Mouse (Mus musculus) cortical plate, adult 2 months (tissue): ENCODE measurements at regions not wholly inside any gene's neighbourhood (a gene's known extent, or its start where the extent isn't known, plus 50 kb on each side); places are given as distances from the start of the nearest gene placed in this dataset.

Experiments used
- CTCF ChIP-seq: fragments of 200-500 bp; IDR thresholded peaks from 2 replicates; pipeline ENCODE4 v1.5.1; 2011; ENCODE audit warnings: mild to moderate bottlenecking, control low read depth, low read length; ENCODE audit not compliant: insufficient read depth; ENCODE audit errors: extremely low read depth
- POLR2A ChIP-seq: fragments of 200-500 bp; IDR thresholded peaks from 2 replicates; pipeline ENCODE4 v1.6.1; 2011; ENCODE audit warnings: mild to moderate bottlenecking, low read length, control low read depth; ENCODE audit not compliant: insufficient read depth; ENCODE audit errors: extremely low read depth

DNA sequence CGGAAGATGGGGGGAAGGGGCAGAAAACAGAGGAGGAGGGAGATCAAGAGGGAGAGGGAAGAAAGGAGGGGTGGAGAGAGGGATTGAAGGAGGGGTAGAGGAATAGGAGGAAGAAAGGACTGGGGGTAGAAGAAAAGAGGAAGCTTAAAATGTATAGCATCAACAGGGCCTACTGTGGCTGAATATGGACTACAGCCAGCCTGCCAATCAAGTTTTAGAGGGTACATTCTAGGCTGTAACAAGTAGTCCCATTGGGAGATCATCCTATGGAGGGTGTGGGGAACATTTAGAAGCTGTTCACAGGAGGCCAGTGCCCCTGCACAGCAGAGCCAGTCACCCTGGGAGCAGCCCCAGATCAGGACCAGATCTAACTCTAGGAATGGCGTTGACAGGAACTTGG, 535.6 kb upstream of the Lrrc6 start:
- TF ChIP-seq CTCF (no peak), POLR2A (no peak)
